Mouse (Mus musculus): ENCODE measurements around the gene Cngb1.
"Not testable (repeated sequence)": the region's sequence is repeated elsewhere in the genome, so short reads cannot be mapped to it uniquely, and the experiment has no call there.

Cngb1 gene

GRCm38 (mm10) chr8:95245180-95245579 lies 61.2 kb downstream of the Cngb1 start:
- DNase-seq (ENCODE audit: low spot score): no peak

- DNase-seq (ENCODE audit: low spot score): no peak
Measured at GRCm38 (mm10) chr8:95243853-95244252, 62.5 kb downstream of the Cngb1 start.

GRCm38 (mm10) chr8:95242826-95243571 lies 63.4 kb downstream of the Cngb1 start:
- DNase-seq (ENCODE audit: low spot score): no peak

- DNase-seq (ENCODE audit: low spot score): no peak
Measured at GRCm38 (mm10) chr8:95242099-95242825, 64.1 kb downstream of the Cngb1 start.

GRCm38 (mm10) chr8:95235683-95236082 lies 70.7 kb downstream of the Cngb1 start:
- peak; percentile 80 for DNase-seq (ENCODE audit: low spot score)

GRCm38 (mm10) chr8:95230086-95230485 lies 76.3 kb downstream of the Cngb1 start:
- DNase-seq (ENCODE audit: low spot score): not testable (repeated sequence)

GRCm38 (mm10) chr8:95227151-95227468 lies 79.3 kb downstream of the Cngb1 start:
- no peak for DNase-seq (ENCODE audit: low spot score)

GRCm38 (mm10) chr8:95226251-95227150 lies 79.9 kb downstream of the Cngb1 start:
- no peak for DNase-seq (ENCODE audit: low spot score)

- DNase-seq (ENCODE audit: low spot score): no peak
Measured at GRCm38 (mm10) chr8:95223969-95224368, 82.4 kb downstream of the Cngb1 start.

- no peak for DNase-seq (ENCODE audit: low spot score)
Measured at GRCm38 (mm10) chr8:95221045-95221444, 85.3 kb downstream of the Cngb1 start.

GRCm38 (mm10) chr8:95220571-95220998 lies 85.8 kb downstream of the Cngb1 start:
- no peak for DNase-seq (ENCODE audit: low spot score)

GRCm38 (mm10) chr8:95219623-95220022 lies 86.8 kb downstream of the Cngb1 start:
- DNase-seq (ENCODE audit: low spot score): no peak

GRCm38 (mm10) chr8:95215709-95216360 lies 90.5 kb downstream of the Cngb1 start:
- DNase-seq (ENCODE audit: low spot score): no peak

- peak; percentile 37 for DNase-seq (ENCODE audit: low spot score)
Measured at GRCm38 (mm10) chr8:95209924-95210323, 96.5 kb downstream of the Cngb1 start.

GRCm38 (mm10) chr8:95205946-95206345 lies 100.4 kb downstream of the Cngb1 start:
- no peak for DNase-seq (ENCODE audit: low spot score)

GRCm38 (mm10) chr8:95204039-95204380 lies 102.4 kb downstream of the Cngb1 start:
- DNase-seq (ENCODE audit: low spot score): peak; percentile 70

- DNase-seq (ENCODE audit: low spot score): no peak
Measured at GRCm38 (mm10) chr8:95203326-95204038, 102.9 kb downstream of the Cngb1 start.

- peak; percentile 22 for DNase-seq (ENCODE audit: low spot score)
Measured at GRCm38 (mm10) chr8:95202649-95203275, 103.6 kb downstream of the Cngb1 start, which contains the start of gene Kifc3. TSS of gene Kifc3 (minus strand) at chr8:95202812.

GRCm38 (mm10) chr8:95202056-95202570 lies 104.3 kb downstream of the Cngb1 start:
- DNase-seq (ENCODE audit: low spot score): no peak

GRCm38 (mm10) chr8:95201491-95201890 lies 104.9 kb downstream of the Cngb1 start:
- DNase-seq (ENCODE audit: low spot score): no peak

- no peak for DNase-seq (ENCODE audit: low spot score)
Measured at GRCm38 (mm10) chr8:95200001-95200405, 106.4 kb downstream of the Cngb1 start.

All from urinary bladder, postnatal 25 days (tissue).